Mouse (Mus musculus): Measurements from ENCODE around the gene Ccdc183.

- no peak for TF ChIP-seq POLR2A (IDR thresholded peaks at IDR 0.05; ENCODE audit: insufficient read depth, low read depth, low read length)
- TF ChIP-seq CTCF (IDR thresholded peaks at IDR 0.05) = no peak
Measured at GRCm38 (mm10) chr2:25620386-25620785, 2.9 kb upstream of the Ccdc183 start.

Data from heart, adult 2 months (tissue).